In the genomic region with DNA sequence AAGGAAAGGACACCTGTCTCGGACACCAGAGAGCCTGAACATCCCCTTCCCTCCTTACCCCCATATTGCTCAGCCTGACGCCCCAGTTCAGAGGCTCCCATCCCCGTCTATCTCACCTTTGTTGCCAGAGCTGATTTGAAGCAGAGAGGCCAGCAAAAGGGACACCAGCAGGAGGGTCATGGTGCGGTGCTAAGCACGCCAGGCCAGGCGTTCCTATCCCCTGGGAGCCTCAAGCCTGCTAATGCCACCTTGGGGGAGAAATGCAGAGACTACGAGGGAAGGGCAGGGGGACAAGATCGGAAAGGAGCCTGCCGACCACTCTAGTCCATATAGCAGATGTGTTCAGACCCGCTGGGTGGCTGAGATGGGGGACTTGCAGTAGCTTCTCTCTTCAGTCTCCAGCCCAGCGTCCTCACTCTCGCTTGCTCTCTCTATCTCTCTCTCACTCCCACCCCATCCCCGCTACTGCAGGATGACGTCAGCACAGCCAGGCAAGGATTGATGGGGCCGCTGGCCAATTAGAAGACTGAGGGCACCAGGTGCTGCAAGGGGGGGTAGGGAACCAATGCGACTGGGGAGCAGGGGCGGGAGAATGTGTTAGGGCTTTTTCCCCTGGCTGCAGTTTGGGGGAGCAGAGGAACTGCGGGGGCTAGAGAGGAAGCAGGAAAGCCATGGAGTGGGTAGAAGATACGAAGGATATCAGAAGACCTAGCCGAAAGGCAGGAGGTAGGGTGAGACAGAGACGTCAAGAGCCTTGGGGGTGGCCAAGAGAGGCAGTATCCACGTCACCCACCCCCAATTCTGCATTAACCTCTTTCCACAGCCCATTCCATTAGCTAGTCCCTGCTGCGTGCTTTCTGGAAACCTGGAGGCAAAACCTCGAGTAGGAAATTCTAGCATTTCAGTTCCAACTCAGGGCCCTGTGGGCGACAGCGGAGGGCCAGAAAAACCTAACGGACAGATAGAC, we compare ENCODE assay signal across 8 mouse cellular contexts. TPM values are rescaled to one million over a fixed set of nuclear protein-coding genes. Genes with fewer than 3 reads are reported as not detected.
DNase-seq lines count a peak whose midpoint lies in the region; ATAC-seq and TF ChIP-seq lines count a peak whose summit lies in the region.

A gene (minus strand): TSS at position 490 of the 967 bp plus-strand sequence.

- no peak for TF ChIP-seq POLR2A in myocyte (IDR thresholded peaks at IDR 0.05; ENCODE audit: insufficient read length, low read depth)

- peak; percentile 94 for DNase-seq in A20 (ENCODE audit: low read depth, low spot score)
- peak; percentile 99 for DNase-seq in brain, adult 2 months (ENCODE audit: low read depth, low spot score)
- peak; percentile 84 to 88 for DNase-seq in spleen, postnatal 4 days (ENCODE audit: low spot score in 2 of 2)

- H3K36me3 ChIP-seq in embryonic facial prominence, embryonic 15.5 days, result no peaks in the 10 kb centered on the region
- no peaks in the 10 kb centered on the region for H3K36me3 ChIP-seq in heart, embryonic 12.5 days
- H3K36me3 ChIP-seq in kidney, embryonic 15.5 days, result no peaks in the 10 kb centered on the region
- no peaks in the 10 kb centered on the region for H3K36me3 ChIP-seq in limb, embryonic 15.5 days
- H3K36me3 ChIP-seq in myocyte (ENCODE audit: control insufficient read depth, insufficient read depth), result no peaks in the 10 kb centered on the region

- no peak within 1 kb of the TSS for H3K27ac ChIP-seq in embryonic facial prominence, embryonic 15.5 days (replicated peaks)
- H3K27ac ChIP-seq in heart, embryonic 12.5 days (ENCODE audit: poor library complexity, severe bottlenecking), result no peak within 1 kb of the TSS
- H3K27ac ChIP-seq in kidney, embryonic 15.5 days, result no peak within 1 kb of the TSS
- no peak within 1 kb of the TSS for H3K27ac ChIP-seq in limb, embryonic 15.5 days

- peak within 1 kb of the TSS; percentile 16; the same call in 1 of the 2 replicates for H3K9ac ChIP-seq in embryonic facial prominence, embryonic 15.5 days
- peak within 1 kb of the TSS; percentile 64 for H3K9ac ChIP-seq in heart, embryonic 12.5 days
- peak within 1 kb of the TSS; percentile 48 for H3K9ac ChIP-seq in kidney, embryonic 15.5 days
- H3K9ac ChIP-seq in limb, embryonic 15.5 days, result peak within 1 kb of the TSS; percentile 21

- no peaks in the 10 kb centered on the region for H3K9me3 ChIP-seq in embryonic facial prominence, embryonic 15.5 days (replicated peaks)
- no peaks in the 10 kb centered on the region for H3K9me3 ChIP-seq in heart, embryonic 12.5 days (replicated peaks)
- no peaks in the 10 kb centered on the region for H3K9me3 ChIP-seq in kidney, embryonic 15.5 days (replicated peaks)
- no peaks in the 10 kb centered on the region for H3K9me3 ChIP-seq in limb, embryonic 15.5 days

- ATAC-seq in embryonic facial prominence, embryonic 15.5 days (ENCODE audit: insufficient number of reproducible peaks, low FRiP score, low TSS enrichment, low read depth), result peak; percentile 90
- ATAC-seq in heart, embryonic 12.5 days (ENCODE audit: insufficient number of reproducible peaks, low FRiP score), result peak; percentile 90
- peak; percentile 96 for ATAC-seq in kidney, embryonic 15.5 days (replicated peaks; ENCODE audit: low FRiP score)
- ATAC-seq in limb, embryonic 15.5 days (ENCODE audit: insufficient number of reproducible peaks, low FRiP score, low TSS enrichment, low read depth), result peak; percentile 78

- H3ac ChIP-seq in myocyte (ENCODE audit: control insufficient read depth, insufficient read length), result no peak within 1 kb of the TSS

- peaks cover 13% of the 10 kb centered on the region; the same call in 1 of the 2 replicates for H3K4me1 ChIP-seq in embryonic facial prominence, embryonic 15.5 days
- H3K4me1 ChIP-seq in heart, embryonic 12.5 days (replicated peaks), result peaks cover 5% of the 10 kb centered on the region; the same call in 1 of the 2 replicates
- peaks cover 16% of the 10 kb centered on the region for H3K4me1 ChIP-seq in kidney, embryonic 15.5 days
- H3K4me1 ChIP-seq in limb, embryonic 15.5 days, result peaks cover 19% of the 10 kb centered on the region

- H3K4me2 ChIP-seq in embryonic facial prominence, embryonic 15.5 days (replicated peaks), result peak within 1 kb of the TSS; percentile 81
- peak within 1 kb of the TSS; percentile 84 for H3K4me2 ChIP-seq in heart, embryonic 12.5 days
- H3K4me2 ChIP-seq in kidney, embryonic 15.5 days, result peak within 1 kb of the TSS; percentile 92
- peak within 1 kb of the TSS; percentile 76 for H3K4me2 ChIP-seq in limb, embryonic 15.5 days
- peak within 1 kb of the TSS; percentile 52 for H3K4me2 ChIP-seq in myocyte (ENCODE audit: low read depth)

- H3K79me2 ChIP-seq in myocyte (ENCODE audit: control insufficient read depth, insufficient read depth), result no peaks in the 10 kb centered on the region

- 4% methylated on average over 27 of the region's 27 CpGs for WGBS in embryonic facial prominence, embryonic 15.5 days
- WGBS in heart, embryonic 12.5 days, result 5% methylated on average over 27 of the region's 27 CpGs
- WGBS in kidney, embryonic 15.5 days, result 5% methylated on average over 27 of the region's 27 CpGs
- 6% methylated on average over 27 of the region's 27 CpGs for WGBS in limb, embryonic 15.5 days

- no peaks in the 10 kb centered on the region for H3K27me3 ChIP-seq in embryonic facial prominence, embryonic 15.5 days
- H3K27me3 ChIP-seq in heart, embryonic 12.5 days (replicated peaks), result peaks cover 37% of the 10 kb centered on the region
- 0 out of 2 replicates have a peak, but pooled peaks cover 3% of the 10 kb centered on the region for H3K27me3 ChIP-seq in kidney, embryonic 15.5 days
- H3K27me3 ChIP-seq in limb, embryonic 15.5 days, result peaks cover 7% of the 10 kb centered on the region; the same call in 1 of the 2 replicates
- H3K27me3 ChIP-seq in myocyte (ENCODE audit: control insufficient read depth, insufficient read depth, insufficient read length), result peaks cover 36% of the 10 kb centered on the region

- peak within 1 kb of the TSS; percentile 47 for H3K4me3 ChIP-seq in embryonic facial prominence, embryonic 15.5 days (replicated peaks)
- peak within 1 kb of the TSS; percentile 53 for H3K4me3 ChIP-seq in heart, embryonic 12.5 days
- H3K4me3 ChIP-seq in kidney, embryonic 15.5 days (replicated peaks), result peak within 1 kb of the TSS; percentile 52
- peak within 1 kb of the TSS; percentile 45 for H3K4me3 ChIP-seq in limb, embryonic 15.5 days
- H3K4me3 ChIP-seq in myocyte, result no peak within 1 kb of the TSS

TF ChIP-seq in myocyte, 11 proteins besides CTCF, POLR2A, EP300 and RAD21:
- no peak for TF ChIP-seq SRF (IDR thresholded peaks at IDR 0.05; ENCODE audit: control insufficient read depth, insufficient read length, low read depth)
- TF ChIP-seq POLR2AphosphoS2 (IDR thresholded peaks at IDR 0.05; ENCODE audit: insufficient read length, low read depth), result no peak
- TF ChIP-seq MYOD1 (IDR thresholded peaks at IDR 0.05; ENCODE audit: control insufficient read depth in 1 of 3, insufficient read length in 2 of 3, low read depth in 2 of 3), result peak in 2 of 3 experiments; percentile 36 to 65
- no peak for TF ChIP-seq MAX (IDR thresholded peaks at IDR 0.05; ENCODE audit: low read depth)

RNA-seq across cellular contexts. Expression of the gene that starts here (rescaled TPM):
- 8.2 and 9.0 TPM in 2 replicates for polyA plus RNA-seq in embryonic facial prominence, embryonic 15.5 days (2015; fragmentation: Nextera tagmentation; extraction: Ambion mirVana)
- polyA plus RNA-seq in heart, embryonic 12.5 days (2016; fragmentation: Nextera tagmentation; extraction: Ambion mirVana), result 1.5 and 1.7 TPM in 2 replicates
- 3.9 and 5.9 TPM in 2 replicates for polyA plus RNA-seq in kidney, embryonic 15.5 days (2015; fragmentation: Nextera tagmentation; extraction: Ambion mirVana)
- 5.8 and 7.2 TPM in 2 replicates for polyA plus RNA-seq in limb, embryonic 15.5 days (2015; fragmentation: Nextera tagmentation; extraction: Ambion mirVana)
- polyA plus RNA-seq in myocyte (2012; fragmentation: generic; extraction: Trizol), result 2.2 TPM
